ENCODE assay signal across 10 mouse cellular contexts in genomic region chr4:143151267-143151666, GRCm38 (mm10).
DNase-seq lines count a peak whose midpoint lies in the region; ATAC-seq lines count a peak whose summit lies in the region.
"Had no signal": no experiment of that assay in that cellular context is flagged by ENCODE, and none has a peak within 500 bp of the region (broad histone marks: within the 10 kb centered on the region; RNA-seq: fewer than 3 reads in every experiment).

No protein-coding gene starts in this region.

- no peaks in the 10 kb centered on the region for H3K27me3 ChIP-seq in midbrain, embryonic 11.5 days (ENCODE audit: control insufficient read depth, insufficient read depth, low read length)
- H3K27me3 ChIP-seq in midbrain, embryonic 13.5 days, result no peaks in the 10 kb centered on the region
- H3K27me3 ChIP-seq: heart, embryonic 15.5 days; Patski had no signal

- ATAC-seq in midbrain, embryonic 11.5 days (ENCODE audit: low FRiP score), result no peak
- ATAC-seq in midbrain, embryonic 13.5 days, result no peak
- ATAC-seq: Patski had no signal

- 83% methylated on average over 1 of the region's 1 CpGs for WGBS in midbrain, embryonic 11.5 days
- 67% methylated on average over 1 of the region's 1 CpGs for WGBS in midbrain, embryonic 13.5 days

- no peaks in the 10 kb centered on the region for H3K36me3 ChIP-seq in midbrain, embryonic 11.5 days (ENCODE audit: control insufficient read depth, insufficient read depth, low read length)
- H3K36me3 ChIP-seq in midbrain, embryonic 13.5 days, result no peaks in the 10 kb centered on the region
- H3K36me3 ChIP-seq: heart, embryonic 15.5 days had no signal

- H3K4me2 ChIP-seq in midbrain, embryonic 11.5 days, result no peak overlapping the region
- H3K4me2 ChIP-seq in midbrain, embryonic 13.5 days (replicated peaks), result no peak overlapping the region
- H3K4me2 ChIP-seq: heart, embryonic 15.5 days had no signal

- peak; percentile 42 to 71 for DNase-seq in cerebellum, postnatal 25 days
- no peak for DNase-seq in cerebellum, adult 8-10 months
- peak; percentile 83 for DNase-seq in midbrain, embryonic 11.5 days (ENCODE audit: low spot score, missing footprints)
- peak; percentile 30 for DNase-seq in embryo, embryonic 10.5 days (ENCODE audit: low spot score)
- DNase-seq in lung, postnatal 14 days, result peak; percentile 64
- no peak for DNase-seq in frontal cortex, adult 2 months (ENCODE audit: extremely low spot score in 1 of 2, low spot score in 1 of 2)
- no peak for DNase-seq in thymus, postnatal 25 days

- H3K9me3 ChIP-seq in midbrain, embryonic 11.5 days (ENCODE audit: control insufficient read depth, low read length), result no peaks in the 10 kb centered on the region
- H3K9me3 ChIP-seq in midbrain, embryonic 13.5 days, result no peaks in the 10 kb centered on the region
- H3K9me3 ChIP-seq: heart, embryonic 15.5 days had no signal

- H3K9ac ChIP-seq in midbrain, embryonic 11.5 days (ENCODE audit: low read length), result no peak overlapping the region
- no peak overlapping the region for H3K9ac ChIP-seq in midbrain, embryonic 13.5 days (replicated peaks)
- H3K9ac ChIP-seq: heart, embryonic 15.5 days had no signal

- H3K4me1 ChIP-seq in midbrain, embryonic 11.5 days (ENCODE audit: control insufficient read depth, insufficient read depth, low read length), result no peaks in the 10 kb centered on the region
- H3K4me1 ChIP-seq in midbrain, embryonic 13.5 days (replicated peaks), result peaks cover 20% of the 10 kb centered on the region

- H3K4me3 ChIP-seq in midbrain, embryonic 11.5 days (ENCODE audit: low read depth, low read length), result no peak overlapping the region
- H3K4me3 ChIP-seq in midbrain, embryonic 13.5 days (replicated peaks), result no peak overlapping the region
- H3K4me3 ChIP-seq: heart, embryonic 15.5 days had no signal

- no peak overlapping the region for H3K27ac ChIP-seq in midbrain, embryonic 11.5 days (ENCODE audit: low read depth, low read length)
- no peak overlapping the region for H3K27ac ChIP-seq in midbrain, embryonic 13.5 days
- H3K27ac ChIP-seq: heart, embryonic 15.5 days had no signal

Comparison
In these comparisons a context has a peak if more than half of its experiments do, and no peak if none do; other contexts are left out.
1. DNase-seq: peak in cerebellum, postnatal 25 days (2 of 2), midbrain, embryonic 11.5 days (single experiment), embryo, embryonic 10.5 days (single experiment) and lung, postnatal 14 days (single experiment); none in cerebellum, adult 8-10 months (single experiment), frontal cortex, adult 2 months (0 of 2) and thymus, postnatal 25 days (single experiment).